Mouse (Mus musculus): Measurements from ENCODE around the gene Znrd1.

- TF ChIP-seq CTCF (conservative IDR thresholded peaks at IDR 0.05; ENCODE audit: low read length) = no peak
- TF ChIP-seq POU5F1 (IDR thresholded peaks at IDR 0.05; ENCODE audit: borderline replicate concordance, low read length) = no peak
- TF ChIP-seq NANOG (IDR thresholded peaks at IDR 0.05; ENCODE audit: borderline replicate concordance, low read length) = no peak
These were observed 27.2 kb downstream of the Znrd1 start for GRCm38 (mm10) chr17:36931130-36931529.

Data from E14TG2a.4 (cell line).